Mouse (Mus musculus) limb, embryonic 11.5 days (tissue): ENCODE results near the gene Ptpn14. TPM values are rescaled to one million over a fixed set of nuclear protein-coding genes. Genes with fewer than 3 reads are reported as not detected.

ENCODE experiments used
- ATAC-seq: fragments of 200-750 bp; cut with Nextera tagmentation; 2 replicates; pipeline ENCODE4 v1.8.0; 2017; ENCODE audit warnings: low read depth; ENCODE audit not compliant: insufficient number of reproducible peaks, low FRiP score, low TSS enrichment
- DNase-seq: peaks from one replicate; pipeline ENCODE4 v3.0.0-alpha.2; 2015; ENCODE audit warnings: low spot score
- H3K27ac ChIP-seq: fragments of 300-500 bp; sonication (generic); replicated peaks from 2 replicates; pipeline ENCODE4 v1.5.1; 2014; ENCODE audit warnings: low read depth, mild to moderate bottlenecking, low read length
- H3K27me3 ChIP-seq: fragments of 300-500 bp; sonication (generic); 2 replicates; pipeline ENCODE4 v1.6.1; 2014; ENCODE audit warnings: mild to moderate bottlenecking, low read length, mixed read lengths; ENCODE audit not compliant: control insufficient read depth, insufficient read depth
- H3K36me3 ChIP-seq: fragments of 300-500 bp; sonication (generic); 2 replicates; pipeline ENCODE4 v1.6.1; 2014; ENCODE audit warnings: mild to moderate bottlenecking, low read length, moderate library complexity, mixed read lengths; ENCODE audit not compliant: control insufficient read depth, insufficient read depth
- H3K4me1 ChIP-seq: fragments of 300-500 bp; sonication (generic); 2 replicates; pipeline ENCODE4 v1.6.1; 2014; ENCODE audit warnings: low read length, mixed read lengths; ENCODE audit not compliant: control insufficient read depth, insufficient read depth
- H3K4me2 ChIP-seq: fragments of 300-500 bp; sonication (generic); 2 replicates; pipeline ENCODE4 v1.6.1; 2014; ENCODE audit warnings: low read depth, mild to moderate bottlenecking, moderate library complexity; ENCODE audit not compliant: severe bottlenecking
- H3K4me3 ChIP-seq: fragments of 300-500 bp; sonication (generic); 2 replicates; pipeline ENCODE4 v1.5.1; 2014; ENCODE audit warnings: low read depth, low read length
- H3K9ac ChIP-seq: fragments of 300-500 bp; sonication (generic); 2 replicates; pipeline ENCODE4 v1.6.1; 2014; ENCODE audit warnings: mild to moderate bottlenecking, low read length
- H3K9me3 ChIP-seq: fragments of 300-500 bp; sonication (generic); 2 replicates; pipeline ENCODE4 v1.6.1; 2016; ENCODE audit warnings: low read length; ENCODE audit not compliant: control insufficient read depth
- WGBS: fragments of 180-500 bp; shearing (Covaris S2); extraction: QIAGEN DNeasy Blood & Tissue Kit; methylation state at CpG from one replicate; pipeline ENCODE4 v1.1.7; 2014; 5-methylcytosine and 5-hydroxymethylcytosine counted together
- polyA plus RNA-seq: library from polyadenylated mRNA; unstranded; fragments of >200 nt; fragmentation: Nextera tagmentation; extraction: Ambion mirVana; gene quantifications from 2 replicates; pipeline ENCODE4 v1.2.1, GENCODE M21; 2014

Gene Ptpn14
- polyA plus RNA-seq, 1 experiment from 2014 or later: 8.8 TPM

DNA sequence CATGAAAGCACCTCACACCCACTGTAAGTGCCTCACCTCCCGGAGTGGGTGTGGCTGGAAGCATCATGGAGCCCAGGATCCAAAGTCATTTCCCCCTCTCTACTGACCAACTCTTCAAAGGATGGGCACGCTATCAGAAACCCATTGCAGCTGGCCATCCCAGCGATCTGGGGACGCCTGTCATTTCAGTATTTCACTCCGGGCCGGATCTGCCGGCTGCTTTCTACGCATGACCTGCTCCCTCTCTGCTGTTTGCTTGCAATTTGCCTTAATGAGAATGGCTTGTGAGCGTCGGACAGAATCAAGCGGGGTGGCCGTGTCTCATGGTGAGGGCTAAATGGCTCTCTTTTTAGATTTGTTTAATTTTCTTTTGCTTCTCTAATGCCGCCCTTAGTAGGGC is 106.1 kb downstream of the Ptpn14 start:
- Histone ChIP-seq H3K27ac (no peak overlapping the region), H3K4me3 (no peak overlapping the region), H3K4me2 (no peak overlapping the region), H3K4me1 (peaks cover 10% of the 10 kb centered on the region), H3K36me3 (no peaks in the 10 kb centered on the region), H3K9ac (no peak overlapping the region), H3K9me3 (no peaks in the 10 kb centered on the region), H3K27me3 (no peaks in the 10 kb centered on the region)
- ATAC-seq (no peak), DNase-seq (no peak)
- WGBS: 56% methylated on average over 13 of the region's 13 CpGs

- Histone ChIP-seq H3K4me1 (peaks cover 6% of the 10 kb centered on the region; the same call in 1 of the 2 replicates), H3K4me3 (no peak overlapping the region), H3K27me3 (no peaks in the 10 kb centered on the region), H3K9ac (no peak overlapping the region), H3K36me3 (peaks cover 8% of the 10 kb centered on the region; the same call in 1 of the 2 replicates), H3K9me3 (no peaks in the 10 kb centered on the region), H3K27ac (no peak overlapping the region), H3K4me2 (no peak overlapping the region)
- WGBS: 71% methylated on average over 2 of the region's 2 CpGs
- no peak for DNase-seq
- ATAC-seq: no peak
Observed at GRCm38 (mm10) chr1:189846319-189846718, 118.3 kb downstream of the Ptpn14 start.

- Histone ChIP-seq H3K27me3 (no peaks in the 10 kb centered on the region), H3K4me1 (peaks cover 9% of the 10 kb centered on the region), H3K9me3 (no peaks in the 10 kb centered on the region), H3K4me2 (no peak overlapping the region), H3K9ac (no peak overlapping the region), H3K4me3 (no peak overlapping the region), H3K36me3 (peaks cover 8% of the 10 kb centered on the region; the same call in 1 of the 2 replicates), H3K27ac (no peak overlapping the region)
- 0 out of 2 replicates have a peak, but pooled peaks have one; percentile 51 for ATAC-seq
- no peak for DNase-seq
- WGBS: 79% methylated on average over 11 of the region's 11 CpGs
Observed at GRCm38 (mm10) chr1:189849550-189849949, 121.5 kb downstream of the Ptpn14 start.

GRCm38 (mm10) chr1:189852051-189852450 is 124.0 kb downstream of the Ptpn14 start:
- ATAC-seq (no peak), DNase-seq (no peak)
- H3K9ac ChIP-seq: no peak overlapping the region
- H3K9me3 ChIP-seq: no peaks in the 10 kb centered on the region
- no peak overlapping the region for H3K27ac ChIP-seq
- peaks cover 8% of the 10 kb centered on the region; the same call in 1 of the 2 replicates for H3K36me3 ChIP-seq
- no peak overlapping the region for H3K4me2 ChIP-seq
- no peaks in the 10 kb centered on the region for H3K27me3 ChIP-seq
- peaks cover 3% of the 10 kb centered on the region; the same call in 1 of the 2 replicates for H3K4me1 ChIP-seq
- no peak overlapping the region for H3K4me3 ChIP-seq
- WGBS: 78% methylated on average over 5 of the region's 5 CpGs

DNA sequence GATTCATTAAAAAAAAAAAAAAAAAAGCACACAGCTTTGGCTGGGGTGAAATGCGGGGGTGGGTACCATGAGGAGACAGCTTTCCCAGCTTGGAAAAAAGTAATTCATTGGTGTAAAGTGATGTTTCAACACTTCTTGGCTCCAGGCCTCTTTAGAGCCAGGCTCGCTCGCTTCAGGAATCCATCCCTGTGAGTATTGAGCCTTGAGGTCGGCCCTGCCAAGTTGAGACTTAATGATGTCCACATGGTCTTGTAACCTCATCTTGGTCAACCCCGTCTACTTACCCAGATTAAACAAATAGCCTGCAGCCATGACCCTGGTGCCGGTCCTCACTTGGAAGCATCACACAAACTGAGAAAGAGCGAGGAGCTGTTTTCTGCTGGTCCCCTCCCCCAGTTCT is 124.4 kb downstream of the Ptpn14 start:
- peaks cover 8% of the 10 kb centered on the region; the same call in 1 of the 2 replicates for H3K36me3 ChIP-seq
- H3K4me3 ChIP-seq: no peak overlapping the region
- no peak overlapping the region for H3K9ac ChIP-seq
- H3K27ac ChIP-seq: no peak overlapping the region
- H3K9me3 ChIP-seq: no peaks in the 10 kb centered on the region
- no peaks in the 10 kb centered on the region for H3K27me3 ChIP-seq
- H3K4me1 ChIP-seq: peaks cover 3% of the 10 kb centered on the region; the same call in 1 of the 2 replicates
- H3K4me2 ChIP-seq: no peak overlapping the region
- ATAC-seq: no peak
- no peak for DNase-seq
- WGBS: 51% methylated on average over 7 of the region's 7 CpGs

- H3K4me1 ChIP-seq: peaks cover 3% of the 10 kb centered on the region; the same call in 1 of the 2 replicates
- no peak for DNase-seq
- ATAC-seq: no peak
- H3K27me3 ChIP-seq: no peaks in the 10 kb centered on the region
- no peak overlapping the region for H3K27ac ChIP-seq
- 85% methylated on average over 13 of the region's 13 CpGs for WGBS
- no peaks in the 10 kb centered on the region for H3K9me3 ChIP-seq
- no peak overlapping the region for H3K4me3 ChIP-seq
- H3K9ac ChIP-seq: no peak overlapping the region
- H3K4me2 ChIP-seq: no peak overlapping the region
- H3K36me3 ChIP-seq: peaks cover 8% of the 10 kb centered on the region; the same call in 1 of the 2 replicates
Observed at GRCm38 (mm10) chr1:189854646-189855045, 126.6 kb downstream of the Ptpn14 start.

- no peak for DNase-seq
- Histone ChIP-seq H3K9ac (no peak overlapping the region), H3K27ac (no peak overlapping the region), H3K9me3 (no peaks in the 10 kb centered on the region), H3K4me1 (peaks cover 3% of the 10 kb centered on the region; the same call in 1 of the 2 replicates), H3K4me2 (no peak overlapping the region), H3K27me3 (no peaks in the 10 kb centered on the region), H3K36me3 (peaks cover 5% of the 10 kb centered on the region; the same call in 1 of the 2 replicates), H3K4me3 (no peak overlapping the region)
- no peak for ATAC-seq
- 89% methylated on average over 5 of the region's 5 CpGs for WGBS
Observed at GRCm38 (mm10) chr1:189855739-189856138, 127.7 kb downstream of the Ptpn14 start.

DNA sequence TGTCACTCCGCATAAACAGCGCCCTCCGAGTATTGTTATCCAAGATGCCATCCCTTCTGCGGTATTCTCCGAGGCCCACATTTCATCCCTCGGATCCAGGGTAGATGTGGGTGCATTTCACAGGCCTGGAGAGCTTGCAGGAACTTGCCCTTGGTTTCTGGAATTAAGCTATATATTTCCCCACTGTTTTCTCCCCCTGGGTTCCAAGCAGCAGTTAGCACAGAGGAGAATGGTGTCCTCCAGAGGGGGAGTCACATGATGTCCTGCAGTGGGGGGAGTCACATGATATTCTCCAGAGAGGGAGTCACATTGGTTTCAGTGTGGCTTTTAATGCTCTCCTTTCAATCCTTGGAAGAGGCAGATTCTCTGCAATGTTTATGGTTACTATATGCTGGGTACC is 130.3 kb downstream of the Ptpn14 start:
- H3K9me3 ChIP-seq: no peaks in the 10 kb centered on the region
- WGBS: 93% methylated on average over 6 of the region's 6 CpGs
- no peak overlapping the region for H3K9ac ChIP-seq
- no peak for ATAC-seq
- no peak overlapping the region for H3K27ac ChIP-seq
- no peaks in the 10 kb centered on the region for H3K27me3 ChIP-seq
- no peaks in the 10 kb centered on the region for H3K36me3 ChIP-seq
- no peak overlapping the region for H3K4me2 ChIP-seq
- H3K4me3 ChIP-seq: no peak overlapping the region
- H3K4me1 ChIP-seq: no peaks in the 10 kb centered on the region
- no peak for DNase-seq
